Mouse (Mus musculus): ENCODE results near the gene Prodh2. TPM values are rescaled to one million over a fixed set of nuclear protein-coding genes. Genes with fewer than 3 reads are reported as not detected.

The Prodh2 gene
- polyA plus RNA-seq, 1 experiment from 2014 or later, result not detected

GRCm38 (mm10) chr7:30562526-30563116 is 69.2 kb downstream of the Prodh2 start:
- H3K9me3 ChIP-seq (ENCODE audit: low read length), result no peaks in the 10 kb centered on the region
- peak overlapping the region; percentile 73 for H3K9ac ChIP-seq (replicated peaks; ENCODE audit: low read depth)
- H3K4me3 ChIP-seq (ENCODE audit: low read depth, low read length), result peak overlapping the region; percentile 81
- WGBS, result under 1% methylated on average over 27 of the region's 27 CpGs
- H3K27ac ChIP-seq (ENCODE audit: low read length), result peak overlapping the region; percentile 68
- no peak for ATAC-seq
- peak overlapping the region; percentile 72 for H3K4me2 ChIP-seq (replicated peaks; ENCODE audit: low read depth, low read length)
- peaks cover 5% of the 10 kb centered on the region; the same call in 1 of the 2 replicates for H3K36me3 ChIP-seq (ENCODE audit: insufficient read depth, low read length)
- peak; percentile 36 for DNase-seq (ENCODE audit: low spot score)
- H3K27me3 ChIP-seq (replicated peaks; ENCODE audit: insufficient read depth, low read length), result no peaks in the 10 kb centered on the region
- TF ChIP-seq EP300 (IDR thresholded peaks at IDR 0.05), result no peak
- TF ChIP-seq CTCF (IDR thresholded peaks at IDR 0.05), result no peak
- peaks cover 12% of the 10 kb centered on the region; the same call in 1 of the 2 replicates for H3K4me1 ChIP-seq (ENCODE audit: insufficient read depth, low read depth, low read length)

Small RNAs within 50 kb of the gene (microRNA-seq; reads per million reads assigned to microRNA genes)
- 2.0 reads per million for gene Gm38670

Other genes with a start within 250 kb of the Prodh2 start
- 0.37 and 0.81 TPM in 2 replicates for gene Thap8, start 213.5 kb upstream of the Prodh2 start, polyA plus RNA-seq (2015; fragmentation: Nextera tagmentation; extraction: Ambion mirVana)
- 2.5 and 2.7 TPM in 2 replicates for gene Wdr62, start 213.2 kb upstream of the Prodh2 start, polyA plus RNA-seq (2015; fragmentation: Nextera tagmentation; extraction: Ambion mirVana)
- 4.3 and 5.0 TPM in 2 replicates for gene Clip3, start 201.9 kb upstream of the Prodh2 start, polyA plus RNA-seq (2015; fragmentation: Nextera tagmentation; extraction: Ambion mirVana)
- gene Alkbh6, start 184.9 kb upstream of the Prodh2 start, polyA plus RNA-seq (2015; fragmentation: Nextera tagmentation; extraction: Ambion mirVana), result 60.6 and 78.2 TPM in 2 replicates
- 13.1 and 17.2 TPM in 2 replicates for gene Syne4, start 178.8 kb upstream of the Prodh2 start, polyA plus RNA-seq (2015; fragmentation: Nextera tagmentation; extraction: Ambion mirVana)
- gene E130208F15Rik, start 171.9 kb upstream of the Prodh2 start, polyA plus RNA-seq (2015; fragmentation: Nextera tagmentation; extraction: Ambion mirVana), result not detected in 2 replicates
- gene Sdhaf1, start 169.7 kb upstream of the Prodh2 start, polyA plus RNA-seq (2015; fragmentation: Nextera tagmentation; extraction: Ambion mirVana), result 17.6 and 20.0 TPM in 2 replicates
- 2.0 and 2.8 TPM in 2 replicates for gene Lrfn3, start 130.8 kb upstream of the Prodh2 start, polyA plus RNA-seq (2015; fragmentation: Nextera tagmentation; extraction: Ambion mirVana)
- 209 and 244 TPM in 2 replicates for gene Tyrobp, start 79.9 kb upstream of the Prodh2 start, polyA plus RNA-seq (2015; fragmentation: Nextera tagmentation; extraction: Ambion mirVana)
- gene Hcst, start 73.8 kb upstream of the Prodh2 start, polyA plus RNA-seq (2015; fragmentation: Nextera tagmentation; extraction: Ambion mirVana), result 7.2 and 9.4 TPM in 2 replicates
- 1.9 and 2.5 TPM in 2 replicates for gene Nfkbid, start 71.9 kb upstream of the Prodh2 start, polyA plus RNA-seq (2015; fragmentation: Nextera tagmentation; extraction: Ambion mirVana)
- 6.8 and 8.1 TPM in 2 replicates for gene Aplp1, start 48.1 kb upstream of the Prodh2 start, polyA plus RNA-seq (2015; fragmentation: Nextera tagmentation; extraction: Ambion mirVana)
- not detected in 2 replicates for gene Kirrel2, start 35.9 kb upstream of the Prodh2 start, polyA plus RNA-seq (2015; fragmentation: Nextera tagmentation; extraction: Ambion mirVana)
- 0.12 TPM in 2 replicates for gene Nphs1, start 35.3 kb upstream of the Prodh2 start, polyA plus RNA-seq (2015; fragmentation: Nextera tagmentation; extraction: Ambion mirVana)
- gene Arhgap33, start 41.4 kb downstream of the Prodh2 start, polyA plus RNA-seq (2015; fragmentation: Nextera tagmentation; extraction: Ambion mirVana), result 2.1 TPM in 2 replicates
- 22.8 and 27.0 TPM in 2 replicates for gene Hspb6, start 58.6 kb downstream of the Prodh2 start, polyA plus RNA-seq (2015; fragmentation: Nextera tagmentation; extraction: Ambion mirVana)
- 4.0 and 4.4 TPM in 2 replicates for gene Proser3, start 58.7 kb downstream of the Prodh2 start, polyA plus RNA-seq (2015; fragmentation: Nextera tagmentation; extraction: Ambion mirVana)
- 32.8 and 38.6 TPM in 2 replicates for gene Lin37, start 66.2 kb downstream of the Prodh2 start, polyA plus RNA-seq (2015; fragmentation: Nextera tagmentation; extraction: Ambion mirVana)
- 75.0 and 86.0 TPM in 2 replicates for gene U2af1l4, start 69.7 kb downstream of the Prodh2 start, polyA plus RNA-seq (2015; fragmentation: Nextera tagmentation; extraction: Ambion mirVana)
- gene Gm49396, start 69.7 kb downstream of the Prodh2 start, polyA plus RNA-seq (2015; fragmentation: Nextera tagmentation; extraction: Ambion mirVana), result 4.5 and 6.1 TPM in 2 replicates
- 173 and 184 TPM in 2 replicates for gene Psenen, start 70.0 kb downstream of the Prodh2 start, polyA plus RNA-seq (2015; fragmentation: Nextera tagmentation; extraction: Ambion mirVana)
- 1.2 and 3.2 TPM in 2 replicates for gene Igflr1, start 71.8 kb downstream of the Prodh2 start, polyA plus RNA-seq (2015; fragmentation: Nextera tagmentation; extraction: Ambion mirVana)
- gene Kmt2b, start 95.1 kb downstream of the Prodh2 start, polyA plus RNA-seq (2015; fragmentation: Nextera tagmentation; extraction: Ambion mirVana), result 6.8 and 6.9 TPM in 2 replicates
- gene Zbtb32, start 105.3 kb downstream of the Prodh2 start, polyA plus RNA-seq (2015; fragmentation: Nextera tagmentation; extraction: Ambion mirVana), result 3.0 and 3.9 TPM in 2 replicates
- 11.2 and 11.8 TPM in 2 replicates for gene Upk1a, start 119.2 kb downstream of the Prodh2 start, polyA plus RNA-seq (2015; fragmentation: Nextera tagmentation; extraction: Ambion mirVana)
- gene Cox6b1, start 132.5 kb downstream of the Prodh2 start, polyA plus RNA-seq (2015; fragmentation: Nextera tagmentation; extraction: Ambion mirVana), result 717 and 766 TPM in 2 replicates
- not detected in 2 replicates for gene Etv2, start 142.2 kb downstream of the Prodh2 start, polyA plus RNA-seq (2015; fragmentation: Nextera tagmentation; extraction: Ambion mirVana)
- gene Rbm42, start 156.7 kb downstream of the Prodh2 start, polyA plus RNA-seq (2015; fragmentation: Nextera tagmentation; extraction: Ambion mirVana), result 101 and 107 TPM in 2 replicates
- gene Haus5, start 171.4 kb downstream of the Prodh2 start, polyA plus RNA-seq (2015; fragmentation: Nextera tagmentation; extraction: Ambion mirVana), result 10.0 and 10.3 TPM in 2 replicates
- gene Pmis2, start 178.0 kb downstream of the Prodh2 start, polyA plus RNA-seq (2015; fragmentation: Nextera tagmentation; extraction: Ambion mirVana), result not detected in 2 replicates
- gene 2200002J24Rik, start 205.3 kb downstream of the Prodh2 start, polyA plus RNA-seq (2015; fragmentation: Nextera tagmentation; extraction: Ambion mirVana), result 0.69 and 1.2 TPM in 2 replicates
- 0.14 TPM in 1 of 2 replicates, not detected in the other for gene Atp4a, start 218.6 kb downstream of the Prodh2 start, polyA plus RNA-seq (2015; fragmentation: Nextera tagmentation; extraction: Ambion mirVana)
- 179 and 193 TPM in 2 replicates for gene Tmem147, start 235.9 kb downstream of the Prodh2 start, polyA plus RNA-seq (2015; fragmentation: Nextera tagmentation; extraction: Ambion mirVana)